Mouse (Mus musculus) heart, embryonic 14.5 days (tissue): Measurements from ENCODE around the gene Olfr71. TPM values are rescaled to one million over a fixed set of nuclear protein-coding genes. Genes with fewer than 3 reads are reported as not detected.
A peak's percentile ranks its signal among the peaks of the same experiment; 100 is the strongest.

Source experiments
- ATAC-seq: fragments of 200-750 bp; cut with Nextera tagmentation; 2 replicates; pipeline ENCODE4 v1.8.0; 2017; ENCODE audit warnings: low read depth, moderate TSS enrichment; ENCODE audit not compliant: insufficient number of reproducible peaks, insufficient read depth, low FRiP score
- H3K27ac ChIP-seq, 2 experiments: fragments of 200-500 bp in 1 of 2; fragments of 300-500 bp in 1 of 2; sonication (generic) in 1 of 2; replicated peaks in 1 of 2; 2 replicates each; pipeline ENCODE4 v1.5.1; 2012 to 2014; ENCODE audit warnings: low read depth in 2 of 2, low read length in 2 of 2, control low read depth in 1 of 2, mild to moderate bottlenecking in 1 of 2, mixed read lengths in 1 of 2; ENCODE audit not compliant: control insufficient read depth in 1 of 2, insufficient read depth in 1 of 2
- H3K27me3 ChIP-seq: fragments of 300-500 bp; sonication (generic); 2 replicates; pipeline ENCODE4 v1.6.1; 2014; ENCODE audit warnings: mild to moderate bottlenecking, low read length, control low read depth; ENCODE audit not compliant: control insufficient read depth, insufficient read depth
- H3K36me3 ChIP-seq: fragments of 300-500 bp; sonication (generic); 2 replicates; pipeline ENCODE4 v1.6.1; 2014; ENCODE audit warnings: mild to moderate bottlenecking, control low read depth, low read length, mixed read lengths; ENCODE audit not compliant: control insufficient read depth, insufficient read depth
- H3K4me1 ChIP-seq, 2 experiments: fragments of 200-500 bp in 1 of 2; fragments of 300-500 bp in 1 of 2; sonication (generic) in 1 of 2; 2 replicates each; pipeline ENCODE4 v1.6.1; 2012 to 2014; ENCODE audit warnings: low read length in 2 of 2, control low read depth in 1 of 2, mixed read lengths in 1 of 2; ENCODE audit not compliant: control insufficient read depth in 2 of 2, insufficient read depth in 2 of 2
- H3K4me2 ChIP-seq: fragments of 300-500 bp; sonication (generic); 2 replicates; pipeline ENCODE4 v1.6.1; 2014; ENCODE audit warnings: mild to moderate bottlenecking, low read length
- H3K4me3 ChIP-seq, 2 experiments: fragments of 200-500 bp in 1 of 2; fragments of 300-500 bp in 1 of 2; sonication (generic) in 1 of 2; 2 replicates each; pipeline ENCODE4 v1.5.1; 2012 to 2014; ENCODE audit warnings: low read length in 2 of 2, mild to moderate bottlenecking in 2 of 2, control low read depth in 1 of 2, low read depth in 1 of 2, moderate library complexity in 1 of 2; ENCODE audit not compliant: control insufficient read depth in 1 of 2, insufficient read depth in 1 of 2
- H3K9ac ChIP-seq: fragments of 300-500 bp; sonication (generic); 2 replicates; pipeline ENCODE4 v1.6.1; 2014; ENCODE audit warnings: mild to moderate bottlenecking, low read length
- H3K9me3 ChIP-seq: fragments of 300-500 bp; sonication (generic); 2 replicates; pipeline ENCODE4 v1.6.1; 2016; ENCODE audit warnings: low read length, control low read depth; ENCODE audit not compliant: control insufficient read depth
- WGBS: fragments of 180-500 bp; shearing (Covaris S2); extraction: QIAGEN DNeasy Blood & Tissue Kit; methylation state at CpG from one replicate; pipeline ENCODE4 v1.1.7; 2014; 5-methylcytosine and 5-hydroxymethylcytosine counted together
- polyA plus RNA-seq: library from polyadenylated mRNA; unstranded; fragments of >200 nt; fragmentation: Nextera tagmentation; extraction: Ambion mirVana; gene quantifications from 2 replicates; pipeline ENCODE4 v1.2.1, GENCODE M21; 2014

Olfr71 gene
- polyA plus RNA-seq, 1 experiment from 2014 or later = not detected

- no peak for ATAC-seq
- H3K36me3 ChIP-seq = no peaks in the 10 kb centered on the region
- H3K9me3 ChIP-seq = no peaks in the 10 kb centered on the region
- no peak overlapping the region for H3K9ac ChIP-seq
- no peak overlapping the region for H3K27ac ChIP-seq
- WGBS = 57% methylated on average over 5 of the region's 5 CpGs
- no peak overlapping the region for H3K4me2 ChIP-seq
- no peaks in the 10 kb centered on the region for H3K27me3 ChIP-seq
- H3K4me3 ChIP-seq = no peak overlapping the region
- H3K4me1 ChIP-seq = peaks cover 40% of the 10 kb centered on the region in 2 experiments
Observed at GRCm38 (mm10) chr4:43733186-43733585, 23.1 kb upstream of the Olfr71 start.

GRCm38 (mm10) chr4:43732171-43732570 is 22.1 kb upstream of the Olfr71 start:
- Histone ChIP-seq H3K36me3 (no peaks in the 10 kb centered on the region), H3K4me3 (no peak overlapping the region), H3K4me1 (peaks cover 50% of the 10 kb centered on the region in 2 experiments), H3K9me3 (no peaks in the 10 kb centered on the region), H3K9ac (no peak overlapping the region), H3K27me3 (no peaks in the 10 kb centered on the region), H3K27ac (no peak overlapping the region), H3K4me2 (no peak overlapping the region)
- ATAC-seq = no peak
- WGBS = 0% methylated on average over 1 of the region's 1 CpGs

- no peaks in the 10 kb centered on the region for H3K36me3 ChIP-seq
- H3K27ac ChIP-seq = peak overlapping the region; percentile 39 to 80; a peak in 3 of 4 replicates
- peaks cover 51 to 56% of the 10 kb centered on the region in 2 experiments for H3K4me1 ChIP-seq
- no peak for ATAC-seq
- no peaks in the 10 kb centered on the region for H3K9me3 ChIP-seq
- H3K4me2 ChIP-seq = 0 out of 2 replicates have a peak overlapping the region, but pooled peaks have one; percentile 9
- no peaks in the 10 kb centered on the region for H3K27me3 ChIP-seq
- H3K4me3 ChIP-seq = no peak overlapping the region
- 52% methylated on average over 21 of the region's 21 CpGs for WGBS
- no peak overlapping the region for H3K9ac ChIP-seq
Observed at GRCm38 (mm10) chr4:43730750-43731297, 20.8 kb upstream of the Olfr71 start.

- H3K9me3 ChIP-seq = no peaks in the 10 kb centered on the region
- H3K36me3 ChIP-seq = no peaks in the 10 kb centered on the region
- H3K4me3 ChIP-seq = no peak within 1 kb of the TSS
- no peak for ATAC-seq
- H3K27ac ChIP-seq = peak within 1 kb of the TSS; percentile 80 to 83
- no peaks in the 10 kb centered on the region for H3K27me3 ChIP-seq
- H3K4me2 ChIP-seq = peak within 1 kb of the TSS; percentile 43
- peaks cover 51 to 56% of the 10 kb centered on the region in 2 experiments for H3K4me1 ChIP-seq
- H3K9ac ChIP-seq = peak within 1 kb of the TSS; percentile 18
- WGBS = 32% methylated on average over 14 of the region's 14 CpGs
Observed at GRCm38 (mm10) chr4:43729794-43730550, 19.9 kb upstream of the Olfr71 start, which contains the start of gene Spaar. TSS of gene Spaar (plus strand) at chr4:43730034.

- Histone ChIP-seq H3K27ac (peak overlapping the region; percentile 80 to 83), H3K9ac (peak overlapping the region; percentile 18), H3K9me3 (no peaks in the 10 kb centered on the region), H3K4me1 (peaks cover 51 to 56% of the 10 kb centered on the region in 2 experiments), H3K27me3 (no peaks in the 10 kb centered on the region), H3K36me3 (no peaks in the 10 kb centered on the region), H3K4me3 (no peak overlapping the region), H3K4me2 (peak overlapping the region; percentile 43)
- 19% methylated on average over 3 of the region's 3 CpGs for WGBS
- no peak for ATAC-seq
Observed at GRCm38 (mm10) chr4:43729126-43729525, 19.1 kb upstream of the Olfr71 start.

GRCm38 (mm10) chr4:43728576-43728954 is 18.5 kb upstream of the Olfr71 start:
- Histone ChIP-seq H3K4me3 (no peak overlapping the region), H3K27ac (peak overlapping the region; percentile 80 to 83), H3K9me3 (no peaks in the 10 kb centered on the region), H3K4me1 (peaks cover 51 to 56% of the 10 kb centered on the region in 2 experiments), H3K9ac (peak overlapping the region; percentile 18), H3K4me2 (peak overlapping the region; percentile 43), H3K36me3 (no peaks in the 10 kb centered on the region), H3K27me3 (no peaks in the 10 kb centered on the region)
- 0% methylated on average over 5 of the region's 5 CpGs for WGBS
- ATAC-seq = peak; percentile 53

- Histone ChIP-seq H3K4me1 (peaks cover 45 to 52% of the 10 kb centered on the region in 2 experiments), H3K27ac (peak overlapping the region; percentile 80 to 83), H3K9ac (no peak overlapping the region; the same call in 1 of the 2 replicates), H3K4me3 (no peak overlapping the region), H3K9me3 (no peaks in the 10 kb centered on the region), H3K4me2 (peak overlapping the region; percentile 43), H3K36me3 (no peaks in the 10 kb centered on the region), H3K27me3 (no peaks in the 10 kb centered on the region)
- 0 out of 2 replicates have a peak, but pooled peaks have one; percentile 4 for ATAC-seq
- 49% methylated on average over 7 of the region's 7 CpGs for WGBS
Observed at GRCm38 (mm10) chr4:43727718-43728575, 17.9 kb upstream of the Olfr71 start.
